Mouse (Mus musculus): ENCODE results near the gene Prdm1.

- TF ChIP-seq POLR2A (IDR thresholded peaks at IDR 0.05; ENCODE audit: insufficient read depth, low read depth, low read length) (no peak), CTCF (IDR thresholded peaks at IDR 0.05; ENCODE audit: insufficient read depth, low read depth, low read length) (no peak)
Measured at GRCm38 (mm10) chr10:44447406-44448139, 80.7 kb downstream of the Prdm1 start.

Measured in olfactory bulb, adult 2 months (tissue).